Mouse (Mus musculus) megakaryocyte-erythroid progenitor cell, adult 5-6 weeks (primary cell): ENCODE data around the gene Cadps2. TPM values are rescaled to one million over a fixed set of nuclear protein-coding genes. Genes with fewer than 3 reads are reported as not detected.

Experiments
- ATAC-seq: replicated peaks from 2 replicates; pipeline ENCODE4 v1.8.0; 2016; ENCODE audit warnings: mild to moderate bottlenecking, inconsistent platforms; ENCODE audit not compliant: severe bottlenecking, poor library complexity, low FRiP score, low TSS enrichment
- total RNA-seq, 2 experiments: library from RNA; stranded (forward) in 1 of 2; stranded (reverse) in 1 of 2; fragments of 200-1000, 215-1000 nt in 1 of 2; fragments of >200 nt in 1 of 2; fragmentation: Nextera tagmentation in 1 of 2; gene quantifications; 2 replicates each; pipeline ENCODE4 v1.2.3; 2014 to 2017

The Cadps2 gene
- total RNA-seq, 2 experiments from 2014 or later = 0.14 to 0.31 TPM

DNA sequence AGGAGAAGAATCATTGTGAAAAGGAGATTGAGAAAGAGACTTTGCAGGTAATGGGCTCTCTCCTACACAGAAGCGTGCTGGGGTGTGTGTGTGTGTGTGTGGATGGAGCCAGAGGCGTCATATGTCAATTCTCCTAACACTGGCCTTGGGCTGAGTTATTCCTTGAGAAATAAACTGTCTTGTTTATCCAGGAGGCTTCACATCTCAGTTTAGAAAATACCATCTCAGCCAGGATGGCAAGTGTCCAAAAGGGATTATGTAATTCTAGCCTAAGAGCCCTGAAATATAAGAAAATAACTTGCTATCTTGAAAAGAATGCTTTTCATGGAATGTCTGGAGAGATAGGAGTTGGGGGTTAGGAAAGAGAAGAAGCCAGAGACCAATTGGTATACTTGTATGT lies 264.1 kb downstream of the Cadps2 start:
- ATAC-seq = no peak

DNA sequence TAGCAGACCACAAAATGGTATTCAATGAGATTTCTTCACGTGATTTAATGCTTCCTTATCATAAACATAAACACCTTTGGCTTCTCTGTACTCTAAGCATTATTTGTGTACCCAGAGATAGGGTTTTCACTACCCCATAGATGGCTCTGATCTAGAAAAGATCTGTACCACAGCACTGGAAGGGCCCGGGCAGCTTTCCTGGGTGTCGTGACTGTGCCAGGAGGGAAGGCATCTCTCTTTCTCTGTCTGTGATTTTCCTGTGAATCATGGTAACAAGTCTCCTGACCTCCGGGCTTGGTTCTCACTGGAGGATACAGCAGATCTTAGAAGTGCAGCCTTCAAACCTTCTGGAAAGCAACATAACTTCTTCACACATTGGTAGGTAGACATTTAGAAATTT lies 265.5 kb downstream of the Cadps2 start:
- no peak for ATAC-seq

DNA sequence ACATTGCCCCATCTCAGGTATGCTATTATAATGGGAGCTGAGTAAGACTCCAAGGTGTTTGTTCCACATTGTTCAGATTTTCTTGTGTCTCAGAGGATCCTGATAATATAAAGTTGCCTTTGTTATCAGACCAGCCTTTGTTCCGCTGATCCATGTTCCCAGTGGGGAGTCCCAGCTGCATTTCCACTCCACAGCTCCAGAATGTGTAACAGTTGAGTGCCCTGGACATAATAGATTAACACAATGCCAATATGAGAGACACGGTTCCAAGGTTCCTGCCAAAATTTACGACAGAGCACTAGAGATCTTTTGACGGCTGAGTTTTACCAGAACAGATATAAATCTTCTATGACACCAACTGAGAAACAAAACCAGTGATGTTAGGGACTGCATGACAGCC lies 266.8 kb downstream of the Cadps2 start:
- ATAC-seq = no peak

DNA sequence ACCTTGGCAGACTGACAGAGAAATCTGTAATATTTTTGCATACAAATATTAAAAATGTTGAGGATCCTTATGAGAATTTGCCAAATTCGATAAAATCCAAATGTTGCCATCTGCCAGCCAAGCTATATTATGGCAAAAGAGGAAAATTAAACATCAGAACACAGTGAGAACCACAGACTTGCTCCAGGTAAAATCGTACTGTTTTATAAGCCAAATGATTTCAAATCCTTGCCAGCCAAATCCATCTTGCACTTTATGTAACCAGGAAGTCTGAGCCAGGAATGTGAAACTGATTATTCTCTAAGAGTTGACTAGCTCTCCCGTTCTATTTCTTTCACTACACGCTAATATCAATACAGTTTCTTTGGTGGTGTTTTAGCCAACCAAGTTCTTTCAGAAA lies 269.5 kb downstream of the Cadps2 start:
- no peak for ATAC-seq

DNA sequence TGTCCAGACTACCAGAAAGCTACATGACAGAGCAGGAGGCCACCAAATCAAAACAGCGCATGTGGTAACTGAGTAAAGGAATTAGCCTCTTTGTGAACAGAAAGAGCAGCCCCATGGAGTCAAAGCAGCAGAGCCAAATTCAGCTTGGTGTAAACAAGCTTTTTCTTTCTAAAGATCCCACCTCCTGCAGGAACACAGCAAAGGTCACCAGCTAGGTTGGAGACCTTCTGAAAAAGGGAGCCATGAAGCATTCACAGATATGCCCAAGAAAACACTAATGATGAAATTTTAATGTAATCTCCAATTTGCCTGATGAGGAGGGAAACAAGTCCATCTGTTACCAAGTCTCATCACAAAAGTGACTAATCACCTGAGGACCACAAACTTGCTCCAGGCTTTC lies 270.5 kb downstream of the Cadps2 start:
- ATAC-seq = no peak

DNA sequence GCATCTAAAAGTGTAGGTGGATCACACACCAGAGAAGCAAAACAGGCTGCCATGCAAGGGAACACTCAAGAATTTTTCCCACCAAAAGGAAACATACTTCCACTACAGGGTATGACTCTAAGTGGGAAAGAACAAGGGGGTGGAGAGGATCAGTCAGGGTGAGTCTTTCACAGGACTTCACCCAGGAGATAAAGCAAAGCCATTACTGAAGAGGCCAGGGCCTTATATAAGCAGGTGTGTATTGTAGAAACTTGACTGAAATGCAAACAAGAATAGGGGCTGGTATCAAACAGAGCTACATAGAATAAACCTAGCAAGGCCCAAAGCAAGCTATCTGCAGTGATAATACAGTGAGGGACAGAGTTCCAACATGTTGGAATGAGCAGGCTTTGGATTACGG lies 271.6 kb downstream of the Cadps2 start:
- ATAC-seq = no peak

DNA sequence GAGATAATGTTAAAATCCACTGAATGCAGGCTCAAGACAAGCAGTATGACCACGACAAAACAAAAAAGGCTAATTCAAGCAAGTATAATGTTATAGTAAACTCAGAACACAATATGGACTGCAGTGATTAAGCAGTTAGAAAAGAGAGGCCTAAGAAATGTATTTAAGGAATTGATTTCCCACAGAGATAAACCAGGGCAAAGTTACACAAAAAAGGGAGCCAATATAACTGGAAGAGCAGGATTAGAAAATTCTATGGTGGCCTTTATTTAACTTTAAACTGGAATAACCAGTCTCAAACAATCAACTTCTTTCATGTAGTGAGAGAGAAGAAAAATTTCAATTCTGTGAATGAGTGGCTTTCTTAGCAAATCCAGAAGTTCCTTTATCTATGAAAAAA lies 289.3 kb downstream of the Cadps2 start:
- no peak for ATAC-seq

DNA sequence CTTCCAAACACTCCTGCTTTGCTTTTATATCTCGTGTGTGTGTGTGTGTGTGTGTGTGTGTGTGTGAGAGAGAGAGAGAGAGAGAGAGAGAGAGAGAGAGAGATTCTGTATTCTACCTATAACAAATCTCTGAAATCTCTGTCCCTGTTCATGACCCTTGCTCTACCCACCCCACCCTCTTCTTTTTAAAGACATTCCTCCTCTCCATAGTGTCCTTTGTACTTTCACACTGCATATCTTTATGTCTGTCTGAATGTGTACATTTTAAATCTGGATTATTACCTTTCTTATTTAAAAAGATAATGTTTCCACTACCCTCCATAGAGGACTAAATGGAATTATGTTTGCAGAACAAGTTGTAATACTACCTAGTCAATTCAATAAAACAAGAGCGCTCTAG lies 315.5 kb downstream of the Cadps2 start:
- no peak for ATAC-seq

DNA sequence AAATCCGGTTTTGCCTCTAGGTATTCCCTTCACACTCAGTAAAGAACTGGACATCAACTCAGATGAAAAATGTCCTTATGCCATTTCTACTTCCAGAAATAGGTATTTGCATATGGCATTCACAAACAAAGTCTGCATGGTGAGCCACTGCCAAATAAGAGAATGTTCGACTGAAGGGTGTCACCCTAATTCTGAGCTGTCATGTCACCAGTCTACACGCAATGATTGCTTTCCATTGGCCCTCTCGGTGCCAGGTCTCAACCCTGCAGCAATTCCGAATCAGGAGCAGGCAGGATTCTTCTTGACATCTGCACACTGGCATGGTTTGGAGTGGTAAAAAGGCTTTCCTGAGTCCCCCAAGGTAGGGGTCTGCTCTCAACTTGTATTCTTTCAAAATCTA lies 316.7 kb downstream of the Cadps2 start:
- ATAC-seq = no peak

DNA sequence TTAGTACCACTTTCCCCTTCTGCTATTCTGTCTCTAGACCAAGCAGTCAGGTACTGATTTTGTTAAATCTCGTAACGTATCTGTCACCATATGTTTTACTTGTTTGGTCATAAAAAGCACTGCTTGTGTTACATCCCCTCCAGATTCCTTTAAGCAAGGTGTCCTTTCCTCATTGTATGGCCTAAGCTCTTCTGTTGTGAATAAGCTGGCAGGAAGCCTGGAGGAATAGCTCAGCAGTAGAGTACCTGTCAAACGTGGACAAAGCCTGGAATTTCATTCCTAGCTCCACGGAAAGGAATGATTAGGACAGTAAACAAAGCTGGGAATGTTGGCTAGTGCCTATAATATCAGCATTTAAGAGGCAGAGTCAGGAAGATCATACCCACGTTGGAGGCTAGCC lies 340.6 kb downstream of the Cadps2 start:
- no peak for ATAC-seq

DNA sequence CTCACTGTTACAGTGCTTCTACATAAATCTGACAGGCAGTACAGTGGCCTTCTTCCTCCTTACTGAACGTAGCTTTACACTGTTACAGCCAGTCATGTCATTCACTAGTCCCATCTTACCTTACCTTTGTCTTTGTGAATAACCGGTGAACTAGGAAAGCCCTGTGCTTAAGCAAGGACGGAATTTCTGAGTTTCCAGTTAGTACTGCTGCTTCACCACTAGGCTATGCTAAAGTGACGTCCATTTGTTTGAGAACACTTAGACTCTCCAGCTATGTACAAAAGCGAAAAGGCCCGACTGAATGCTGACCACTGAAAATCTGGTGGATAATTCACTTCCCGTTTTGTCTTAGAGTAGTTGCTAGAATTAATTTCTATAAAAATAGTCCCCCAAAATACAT lies 347.4 kb downstream of the Cadps2 start:
- ATAC-seq = no peak

DNA sequence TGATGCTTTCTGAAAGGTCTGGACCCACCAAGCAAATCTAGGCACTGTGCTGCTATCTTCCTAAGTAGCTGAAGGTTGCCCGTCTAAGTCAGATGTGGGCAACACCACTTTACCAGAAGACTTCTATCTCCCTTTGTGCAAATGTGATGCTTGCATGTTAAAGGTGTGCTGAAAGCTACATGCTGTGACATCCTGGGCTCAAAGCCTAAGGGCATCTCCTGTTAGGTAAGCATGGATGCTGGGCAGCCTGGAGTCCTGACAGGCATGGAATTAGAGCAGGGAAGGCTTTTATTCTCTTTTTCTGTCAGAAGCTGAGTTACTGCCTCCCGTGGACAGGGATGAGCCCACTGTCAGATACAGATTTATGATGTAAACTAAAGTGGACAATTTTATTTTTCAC lies 348.8 kb downstream of the Cadps2 start:
- no peak for ATAC-seq

DNA sequence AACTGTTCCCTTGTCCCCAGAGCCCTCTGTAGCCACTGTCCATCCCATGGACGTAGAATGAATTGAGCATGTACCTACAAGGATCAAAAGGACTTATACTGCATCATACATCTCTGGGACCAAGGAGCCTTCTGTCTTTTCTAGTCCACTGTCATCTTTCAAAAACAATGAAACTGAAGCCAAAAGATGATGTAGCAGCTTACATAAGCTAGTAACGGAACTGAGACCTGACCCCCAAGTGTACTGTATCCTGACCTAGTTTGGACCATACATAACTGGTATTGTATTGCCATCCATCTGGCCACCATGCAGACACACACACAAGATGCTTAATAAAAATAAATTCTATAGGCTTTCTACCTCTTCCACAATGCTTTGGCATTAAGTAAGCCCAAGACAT lies 350.2 kb downstream of the Cadps2 start:
- ATAC-seq = no peak

DNA sequence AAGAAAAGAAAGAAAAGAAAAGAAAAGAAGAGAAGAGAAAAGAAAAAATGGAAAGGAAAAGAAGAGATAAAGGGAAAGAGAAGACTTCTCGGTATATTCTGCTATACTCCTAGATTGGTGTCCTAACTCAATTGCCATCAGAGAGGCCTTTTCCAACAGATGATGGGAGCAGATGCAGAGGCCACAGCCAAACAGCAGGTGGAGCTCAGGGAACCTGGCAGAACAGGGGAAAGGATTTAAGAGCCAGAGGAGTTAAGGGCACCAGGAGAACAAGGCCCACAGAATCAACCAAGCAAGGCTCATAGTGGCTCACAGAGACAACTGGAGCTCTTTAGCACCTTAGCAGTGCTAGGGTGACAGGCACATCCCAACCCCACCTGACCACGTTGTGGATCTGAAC lies 366.5 kb downstream of the Cadps2 start:
- ATAC-seq = no peak

DNA sequence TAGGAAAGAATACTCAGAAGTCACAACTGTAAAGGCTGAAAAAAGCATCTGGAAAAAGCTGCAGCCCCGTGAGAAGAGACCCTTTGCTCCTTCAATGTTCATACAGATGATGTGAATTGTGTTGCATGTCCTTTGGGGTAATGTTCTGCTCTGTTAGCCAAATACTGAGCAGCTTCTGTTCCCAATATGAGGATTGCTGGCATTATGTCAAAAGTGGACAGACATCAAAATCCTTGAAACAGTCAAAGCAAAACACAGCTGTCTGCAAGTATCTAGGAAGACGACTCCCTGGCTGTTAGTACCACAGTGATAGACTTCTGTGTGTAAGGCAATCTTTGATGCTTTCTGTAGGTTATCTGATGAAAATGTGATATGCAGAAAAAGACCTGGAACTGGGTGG lies 367.4 kb downstream of the Cadps2 start:
- no peak for ATAC-seq

DNA sequence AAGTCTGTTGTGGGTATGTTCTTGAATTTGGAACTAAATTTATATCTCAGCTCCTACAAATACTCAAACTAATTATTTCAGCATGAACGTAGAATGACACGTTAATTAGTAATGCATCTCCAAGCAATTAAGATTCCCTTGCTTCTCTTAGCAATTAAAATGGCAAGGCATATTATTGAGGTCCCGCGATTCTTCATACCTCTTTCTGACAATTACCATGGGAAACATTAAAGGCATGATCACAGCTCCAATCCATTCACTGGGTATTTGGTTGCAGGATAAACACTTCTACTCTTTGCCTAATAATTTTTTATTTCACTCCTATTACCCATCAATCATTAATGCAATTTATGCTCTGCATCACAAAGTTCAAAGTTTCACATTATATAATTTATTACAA lies 371.3 kb downstream of the Cadps2 start:
- ATAC-seq = no peak

DNA sequence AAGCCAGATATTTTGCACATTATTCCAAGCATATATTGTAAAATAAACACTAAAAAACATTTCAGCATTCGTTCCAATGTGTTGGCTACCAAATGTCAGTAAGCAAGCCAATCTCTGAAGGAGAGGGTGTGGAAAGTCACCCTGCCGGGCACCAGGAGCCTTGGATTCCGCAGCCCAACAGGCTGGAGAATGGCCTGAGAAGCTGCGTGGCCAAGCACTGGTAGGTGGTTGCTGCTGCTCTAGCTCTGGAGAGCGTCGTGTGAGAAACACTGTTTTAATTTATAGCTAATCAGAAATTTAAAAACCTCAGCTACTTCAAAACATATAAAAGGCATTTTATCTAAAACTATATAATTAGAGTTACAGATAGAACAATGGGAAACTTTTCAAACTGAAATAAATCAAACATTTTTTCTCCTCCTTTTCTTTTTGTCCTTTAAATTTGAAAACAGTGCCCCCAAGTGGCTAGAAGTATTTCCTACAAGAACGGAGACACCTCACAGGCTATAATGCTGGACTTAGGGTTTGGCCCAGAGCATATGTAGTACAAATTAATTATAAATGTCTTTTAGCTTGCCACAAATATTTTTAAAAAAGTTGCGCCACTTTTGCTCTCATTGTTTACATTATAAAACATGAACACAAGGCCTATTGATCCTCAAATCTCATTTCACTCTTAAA lies 376.5 kb downstream of the Cadps2 start:
- 0 out of 2 replicates have a peak, but pooled peaks have one; percentile 52 for ATAC-seq

DNA sequence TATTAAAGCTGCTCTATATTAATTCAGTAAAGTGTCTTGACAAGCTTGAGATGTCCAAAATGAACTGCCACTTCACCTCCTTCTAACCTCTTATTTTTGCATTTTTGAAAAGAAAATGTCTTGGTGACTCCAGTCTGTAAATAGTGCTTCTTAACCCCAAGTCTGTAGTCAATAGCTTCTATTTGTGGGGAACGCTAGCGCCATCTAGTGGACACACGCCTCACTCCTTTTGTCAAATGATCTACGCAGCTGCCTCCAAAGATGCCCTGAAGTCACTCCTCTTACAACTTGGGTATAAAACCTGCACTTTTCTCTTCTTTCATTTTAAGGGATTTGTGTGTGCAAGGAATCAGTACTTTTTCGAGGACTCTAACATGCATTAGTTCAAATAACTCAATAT lies 381.5 kb downstream of the Cadps2 start:
- peak; percentile 81; the same call in 1 of the 2 replicates for ATAC-seq

DNA sequence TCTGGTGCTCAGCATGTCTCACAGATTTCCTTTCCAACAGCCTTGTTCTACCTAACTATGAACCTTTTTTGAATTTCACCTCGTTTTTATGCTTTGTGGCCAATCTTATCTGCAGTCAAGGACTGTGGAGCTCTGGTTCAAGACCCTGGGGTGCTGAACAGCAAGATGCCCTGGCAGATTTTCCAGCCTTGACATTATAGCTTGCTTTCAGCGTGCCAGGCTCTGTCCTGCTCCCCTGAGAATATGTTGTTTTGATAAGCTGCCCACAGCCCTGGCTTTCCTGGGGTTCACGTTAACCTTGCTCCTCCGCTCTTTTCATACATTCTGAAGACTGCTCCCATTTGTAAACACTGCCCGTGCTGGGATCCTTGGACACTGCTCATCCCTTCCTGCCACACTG lies 385.3 kb downstream of the Cadps2 start:
- ATAC-seq = no peak

DNA sequence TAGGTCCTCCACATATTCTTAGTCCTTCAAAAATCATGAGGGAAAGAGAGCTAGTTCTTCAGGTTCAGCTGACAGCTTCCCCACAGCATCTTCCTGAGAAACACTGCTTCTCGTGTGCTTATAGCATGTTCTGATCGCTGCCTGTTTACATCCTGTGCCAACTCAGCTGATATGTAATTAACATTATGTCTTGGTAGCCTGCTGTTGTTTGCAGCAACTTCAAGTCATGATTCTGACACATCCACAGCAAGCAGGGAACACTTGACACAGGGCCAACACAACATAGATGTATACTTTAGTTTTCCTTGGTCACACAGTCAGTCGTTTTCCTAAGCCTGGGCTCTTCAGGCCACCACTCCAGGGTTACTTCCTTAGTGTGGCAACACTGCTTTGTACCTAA lies 399.3 kb downstream of the Cadps2 start:
- no peak for ATAC-seq

DNA sequence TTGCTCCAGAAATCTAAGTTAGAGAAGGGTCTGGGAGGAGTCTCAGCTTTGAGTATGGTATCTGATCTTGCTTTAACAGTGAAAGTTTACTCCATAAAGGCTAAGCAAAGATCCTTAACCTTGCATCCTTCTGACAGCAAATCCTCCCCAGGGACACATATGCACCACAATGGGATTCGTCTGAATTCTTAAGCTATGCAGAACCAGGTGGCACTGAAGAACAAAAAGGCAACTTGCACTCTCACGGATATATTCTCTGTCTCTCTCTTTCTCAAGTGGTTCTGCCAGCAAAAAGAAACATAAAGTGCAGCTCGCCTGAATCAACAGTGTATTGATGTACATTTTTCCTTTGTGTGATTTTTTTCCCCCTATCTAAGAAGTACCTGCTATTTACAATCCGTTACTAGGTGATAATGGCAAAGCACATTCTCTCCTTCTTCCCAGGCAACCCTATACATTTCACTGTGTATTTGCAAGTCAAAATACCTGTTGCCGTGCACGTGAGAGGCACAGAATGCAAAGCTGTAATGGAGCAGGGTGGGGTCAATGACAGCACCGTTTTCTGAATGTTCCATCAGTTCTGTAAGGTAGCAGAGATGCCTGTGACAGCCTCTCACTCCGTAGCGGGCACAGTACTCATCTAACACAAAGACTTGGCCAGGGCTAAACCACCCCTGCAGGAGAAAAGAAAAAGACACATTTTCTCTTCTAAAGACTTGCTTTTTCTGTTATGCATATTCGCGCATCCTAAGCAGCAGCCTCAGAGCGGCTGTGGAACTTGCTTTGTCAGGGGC lies 428.8 kb downstream of the Cadps2 start:
- ATAC-seq = no peak
